Mouse (Mus musculus) stomach, embryonic 15.5 days (tissue): ENCODE results near the gene Naa16. TPM values are rescaled to one million over a fixed set of nuclear protein-coding genes. Genes with fewer than 3 reads are reported as not detected.

Source experiments
- ATAC-seq: fragments of 200-750 bp; cut with Nextera tagmentation; 2 replicates; pipeline ENCODE4 v1.8.0; 2017; ENCODE audit warnings: low read depth, moderate number of reproducible peaks, moderate TSS enrichment; ENCODE audit not compliant: insufficient read depth, low FRiP score
- H3K27ac ChIP-seq: fragments of 300-500 bp; sonication (generic); 2 replicates; pipeline ENCODE4 v1.5.1; 2015; ENCODE audit warnings: mild to moderate bottlenecking, inconsistent platforms
- H3K27me3 ChIP-seq: fragments of 300-500 bp; sonication (generic); replicated peaks from 2 replicates; pipeline ENCODE4 v1.6.1; 2015; ENCODE audit warnings: inconsistent platforms
- H3K36me3 ChIP-seq: fragments of 300-500 bp; sonication (generic); 2 replicates; pipeline ENCODE4 v1.6.1; 2015; ENCODE audit warnings: inconsistent platforms
- H3K4me1 ChIP-seq: fragments of 300-500 bp; sonication (generic); 2 replicates; pipeline ENCODE4 v1.6.1; 2015; ENCODE audit warnings: inconsistent platforms
- H3K4me2 ChIP-seq: fragments of 300-500 bp; sonication (generic); 2 replicates; pipeline ENCODE4 v1.6.1; 2015; ENCODE audit warnings: mild to moderate bottlenecking, inconsistent platforms
- H3K4me3 ChIP-seq: fragments of 300-500 bp; sonication (generic); replicated peaks from 2 replicates; pipeline ENCODE4 v1.5.1; 2015; ENCODE audit warnings: inconsistent platforms
- H3K9ac ChIP-seq: fragments of 300-500 bp; sonication (generic); 2 replicates; pipeline ENCODE4 v1.6.1; 2015; ENCODE audit warnings: inconsistent platforms
- H3K9me3 ChIP-seq: fragments of 300-500 bp; sonication (generic); 2 replicates; pipeline ENCODE4 v1.6.1; 2016; ENCODE audit warnings: inconsistent platforms
- WGBS: fragments of 180-500 bp; shearing (Covaris S2); methylation state at CpG from one replicate; pipeline ENCODE4 v1.1.7; 2015; 5-methylcytosine and 5-hydroxymethylcytosine counted together
- polyA plus RNA-seq: library from polyadenylated mRNA; unstranded; fragments of >200 nt; fragmentation: Nextera tagmentation; extraction: Ambion mirVana; gene quantifications from 2 replicates; pipeline ENCODE4 v1.2.1, GENCODE M21; 2015

Naa16 gene
- polyA plus RNA-seq, 1 experiment from 2014 or later = 41.5 TPM

GRCm38 (mm10) chr14:79283952-79284351, 106.6 kb downstream of the Naa16 start:
- H3K9me3 ChIP-seq = no peaks in the 10 kb centered on the region
- H3K4me1 ChIP-seq = no peaks in the 10 kb centered on the region
- H3K27me3 ChIP-seq = no peaks in the 10 kb centered on the region
- no peaks in the 10 kb centered on the region for H3K36me3 ChIP-seq
- H3K27ac ChIP-seq = no peak overlapping the region
- no peak overlapping the region for H3K4me2 ChIP-seq
- WGBS = 92% methylated on average over 7 of the region's 7 CpGs
- ATAC-seq = no peak
- H3K4me3 ChIP-seq = no peak overlapping the region
- no peak overlapping the region for H3K9ac ChIP-seq

- H3K9me3 ChIP-seq = no peaks in the 10 kb centered on the region
- ATAC-seq = no peak
- 76% methylated on average over 9 of the region's 9 CpGs for WGBS
- H3K9ac ChIP-seq = no peak overlapping the region
- H3K27me3 ChIP-seq = no peaks in the 10 kb centered on the region
- H3K4me2 ChIP-seq = no peak overlapping the region
- H3K36me3 ChIP-seq = no peaks in the 10 kb centered on the region
- H3K27ac ChIP-seq = no peak overlapping the region
- no peaks in the 10 kb centered on the region for H3K4me1 ChIP-seq
- H3K4me3 ChIP-seq = no peak overlapping the region
These were observed 108.6 kb downstream of the Naa16 start for GRCm38 (mm10) chr14:79281894-79282553.

- no peak for ATAC-seq
- no peaks in the 10 kb centered on the region for H3K4me1 ChIP-seq
- H3K36me3 ChIP-seq = no peaks in the 10 kb centered on the region
- no peak overlapping the region for H3K9ac ChIP-seq
- H3K4me2 ChIP-seq = no peak overlapping the region
- WGBS = 83% methylated on average over 9 of the region's 9 CpGs
- no peak overlapping the region for H3K27ac ChIP-seq
- H3K4me3 ChIP-seq = no peak overlapping the region
- H3K27me3 ChIP-seq = no peaks in the 10 kb centered on the region
- no peaks in the 10 kb centered on the region for H3K9me3 ChIP-seq
These were observed 110.1 kb downstream of the Naa16 start for GRCm38 (mm10) chr14:79280456-79280855.

- no peak overlapping the region for H3K4me2 ChIP-seq
- no peaks in the 10 kb centered on the region for H3K9me3 ChIP-seq
- no peaks in the 10 kb centered on the region for H3K36me3 ChIP-seq
- no peak overlapping the region for H3K27ac ChIP-seq
- H3K4me1 ChIP-seq = no peaks in the 10 kb centered on the region
- ATAC-seq = no peak
- WGBS = 73% methylated on average over 1 of the region's 1 CpGs
- H3K27me3 ChIP-seq = no peaks in the 10 kb centered on the region
- H3K9ac ChIP-seq = no peak overlapping the region
- H3K4me3 ChIP-seq = no peak overlapping the region
These were observed 111.1 kb downstream of the Naa16 start for GRCm38 (mm10) chr14:79279494-79279893.

- Histone ChIP-seq H3K4me1 (no peaks in the 10 kb centered on the region), H3K9ac (no peak overlapping the region)
- WGBS = 81% methylated on average over 4 of the region's 4 CpGs
These were observed 111.7 kb downstream of the Naa16 start for GRCm38 (mm10) chr14:79278927-79279326.

GRCm38 (mm10) chr14:79277922-79278321, 112.7 kb downstream of the Naa16 start:
- ATAC-seq = no peak
- Histone ChIP-seq H3K27me3 (no peaks in the 10 kb centered on the region), H3K9me3 (no peaks in the 10 kb centered on the region), H3K36me3 (no peaks in the 10 kb centered on the region), H3K4me3 (no peak overlapping the region), H3K9ac (no peak overlapping the region), H3K4me2 (no peak overlapping the region), H3K4me1 (no peaks in the 10 kb centered on the region), H3K27ac (no peak overlapping the region)
- 55% methylated on average over 7 of the region's 7 CpGs for WGBS

More at GRCm38 (mm10) chr14:79278927-79279326, 111.7 kb downstream of the Naa16 start:
- H3K36me3 ChIP-seq = no peaks in the 10 kb centered on the region
- ATAC-seq = no peak
- no peak overlapping the region for H3K4me2 ChIP-seq
- no peaks in the 10 kb centered on the region for H3K27me3 ChIP-seq
- H3K4me3 ChIP-seq = no peak overlapping the region
- no peaks in the 10 kb centered on the region for H3K9me3 ChIP-seq
- H3K27ac ChIP-seq = no peak overlapping the region

- Histone ChIP-seq H3K4me2 (no peak overlapping the region), H3K4me1 (no peaks in the 10 kb centered on the region), H3K4me3 (no peak overlapping the region), H3K9me3 (no peaks in the 10 kb centered on the region), H3K27me3 (no peaks in the 10 kb centered on the region), H3K36me3 (no peaks in the 10 kb centered on the region), H3K9ac (no peak overlapping the region), H3K27ac (no peak overlapping the region)
- ATAC-seq = no peak
- WGBS = 82% methylated on average over 8 of the region's 8 CpGs
These were observed 114.6 kb downstream of the Naa16 start for GRCm38 (mm10) chr14:79275870-79276395.

GRCm38 (mm10) chr14:79275441-79275840, 115.1 kb downstream of the Naa16 start:
- H3K4me1 ChIP-seq = no peaks in the 10 kb centered on the region
- no peak for ATAC-seq
- H3K36me3 ChIP-seq = no peaks in the 10 kb centered on the region
- no peak overlapping the region for H3K27ac ChIP-seq
- no peak overlapping the region for H3K9ac ChIP-seq
- WGBS = 41% methylated on average over 3 of the region's 3 CpGs
- H3K4me2 ChIP-seq = no peak overlapping the region
- H3K9me3 ChIP-seq = no peaks in the 10 kb centered on the region
- H3K27me3 ChIP-seq = no peaks in the 10 kb centered on the region
- H3K4me3 ChIP-seq = no peak overlapping the region

Other genes with a start within 250 kb of the Naa16 start
- gene Zfp957, start 143.4 kb downstream of the Naa16 start, polyA plus RNA-seq = not detected in 2 replicates
- gene Rgcc, start 89.1 kb downstream of the Naa16 start, polyA plus RNA-seq = 52.5 and 71.6 TPM in 2 replicates
- 9.4 and 11.0 TPM in 2 replicates for gene Mtrf1, start 7.0 kb upstream of the Naa16 start, polyA plus RNA-seq
- 10.8 and 11.0 TPM in 2 replicates for gene Kbtbd7, start 35.7 kb upstream of the Naa16 start, polyA plus RNA-seq
- gene Kbtbd6, start 61.1 kb upstream of the Naa16 start, polyA plus RNA-seq = 2.7 and 3.7 TPM in 2 replicates
- gene Elf1, start 90.4 kb upstream of the Naa16 start, polyA plus RNA-seq = 25.1 and 26.1 TPM in 2 replicates
- gene Wbp4, start 90.7 kb upstream of the Naa16 start, polyA plus RNA-seq = 41.0 and 41.5 TPM in 2 replicates
- 105 and 111 TPM in 2 replicates for gene Sugt1, start 196.9 kb upstream of the Naa16 start, polyA plus RNA-seq